Mouse (Mus musculus): ENCODE results near the gene Setd4. TPM values are rescaled to one million over a fixed set of nuclear protein-coding genes. Genes with fewer than 3 reads are reported as not detected.
"Not testable (repeated sequence)": the region's sequence is repeated elsewhere in the genome, so short reads cannot be mapped to it uniquely, and the experiment has no call there.

Gene Setd4
- total RNA-seq (2015; ENCODE audit: low replicate concordance), result not detected in 2 replicates
- 0.70 and 1.2 TPM in 2 replicates for total RNA-seq (2017; ENCODE audit: low replicate concordance)

DNA sequence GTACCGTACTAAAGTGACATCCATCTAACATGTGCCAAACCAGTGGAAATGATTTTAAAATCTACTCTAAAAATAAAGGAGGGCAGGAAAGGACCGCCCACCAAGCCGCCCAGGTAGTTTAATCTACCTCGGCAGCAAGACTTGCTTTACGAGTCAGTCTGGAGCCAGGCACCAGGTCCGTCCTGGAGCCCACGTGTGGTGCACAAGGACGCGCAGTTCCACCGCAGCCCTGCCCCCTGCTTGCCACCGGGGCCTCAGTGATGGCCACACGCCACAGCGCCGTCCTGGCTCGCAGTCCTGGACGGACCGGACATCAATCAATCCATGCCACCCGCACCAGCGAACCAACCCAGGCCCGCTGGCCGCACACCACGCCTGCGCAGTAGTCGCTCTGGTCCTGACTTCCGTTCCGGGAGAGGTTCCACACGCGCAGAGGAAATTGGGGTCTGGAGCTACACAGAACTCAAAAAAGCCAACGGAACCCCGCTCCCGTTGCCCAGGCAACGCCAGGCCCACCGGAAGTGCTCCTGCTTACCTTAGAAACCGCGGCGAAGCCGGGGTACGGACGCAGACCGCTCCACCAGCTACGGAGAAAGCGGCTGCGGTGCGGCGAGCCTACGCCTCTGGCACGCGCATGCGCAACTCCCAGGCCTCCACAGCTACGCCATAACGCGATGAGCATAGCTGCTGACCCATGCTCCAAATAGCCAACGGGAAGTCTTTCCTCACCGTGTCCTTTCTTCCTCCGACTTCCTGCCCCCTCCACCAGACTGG, at the start of gene Setd4:
Gene Setd4, minus strand, starts transcription at position 625 of the 774 bp plus-strand sequence.
- peak; percentile 84 for ATAC-seq (replicated peaks; ENCODE audit: low FRiP score, poor library complexity, severe bottlenecking)

DNA sequence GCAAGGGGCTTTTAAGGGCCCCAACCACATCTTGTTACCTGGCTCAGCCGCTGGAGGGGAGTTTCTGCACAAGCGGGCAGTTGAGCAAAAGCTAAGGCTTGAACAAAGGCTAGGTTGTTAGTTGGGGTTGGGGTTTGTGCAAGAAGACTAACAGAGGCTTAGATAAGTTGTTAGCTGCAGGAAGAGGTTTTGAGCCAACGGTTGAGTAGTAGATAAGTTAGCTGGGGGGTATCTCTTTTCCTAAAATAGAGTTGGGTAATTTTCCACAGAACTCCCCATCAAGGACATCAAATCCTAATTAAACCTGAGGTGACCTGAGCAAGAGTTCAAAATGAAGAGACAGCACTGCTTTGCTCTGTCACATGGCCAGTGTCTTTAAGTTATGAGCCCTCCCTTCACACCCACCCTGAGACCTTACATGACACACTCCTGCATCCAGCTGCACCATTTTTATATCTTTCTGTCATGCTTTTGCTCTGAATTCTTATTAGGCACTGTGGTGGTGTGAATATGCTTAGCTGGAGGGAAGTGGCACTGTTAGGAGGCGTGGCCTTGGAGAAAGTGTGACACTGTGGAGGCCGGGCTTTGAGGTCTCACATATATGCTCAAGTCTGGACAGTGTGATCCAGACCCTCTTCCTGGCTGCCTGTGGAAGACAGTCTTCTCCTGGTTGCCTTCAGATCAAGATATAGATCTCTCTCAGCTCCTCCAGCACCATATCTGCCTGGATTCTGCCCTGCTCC, 44.7 kb upstream of the Setd4 start:
- no peak for ATAC-seq (replicated peaks; ENCODE audit: low FRiP score, poor library complexity, severe bottlenecking)

DNA sequence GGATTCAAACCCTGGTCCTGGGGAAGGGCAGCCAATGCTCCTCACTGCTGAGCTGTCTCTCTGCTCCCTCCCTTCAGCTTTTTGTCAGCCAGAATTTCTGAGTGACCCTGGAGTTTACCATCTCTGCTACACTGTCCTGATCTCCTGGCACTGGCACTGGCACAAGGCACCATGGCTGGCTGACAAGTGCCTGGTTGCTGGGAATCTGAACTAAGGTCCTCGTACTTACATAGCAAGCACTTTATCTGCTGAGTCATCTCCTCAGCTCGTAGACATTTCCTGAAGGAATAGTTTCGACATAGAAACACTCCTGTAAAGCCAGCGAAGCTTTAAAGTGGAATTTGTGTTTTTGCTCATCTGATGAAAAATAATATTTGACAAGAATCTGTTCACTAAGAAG, 40.1 kb upstream of the Setd4 start:
- no peak for ATAC-seq (replicated peaks; ENCODE audit: low FRiP score, poor library complexity, severe bottlenecking)

DNA sequence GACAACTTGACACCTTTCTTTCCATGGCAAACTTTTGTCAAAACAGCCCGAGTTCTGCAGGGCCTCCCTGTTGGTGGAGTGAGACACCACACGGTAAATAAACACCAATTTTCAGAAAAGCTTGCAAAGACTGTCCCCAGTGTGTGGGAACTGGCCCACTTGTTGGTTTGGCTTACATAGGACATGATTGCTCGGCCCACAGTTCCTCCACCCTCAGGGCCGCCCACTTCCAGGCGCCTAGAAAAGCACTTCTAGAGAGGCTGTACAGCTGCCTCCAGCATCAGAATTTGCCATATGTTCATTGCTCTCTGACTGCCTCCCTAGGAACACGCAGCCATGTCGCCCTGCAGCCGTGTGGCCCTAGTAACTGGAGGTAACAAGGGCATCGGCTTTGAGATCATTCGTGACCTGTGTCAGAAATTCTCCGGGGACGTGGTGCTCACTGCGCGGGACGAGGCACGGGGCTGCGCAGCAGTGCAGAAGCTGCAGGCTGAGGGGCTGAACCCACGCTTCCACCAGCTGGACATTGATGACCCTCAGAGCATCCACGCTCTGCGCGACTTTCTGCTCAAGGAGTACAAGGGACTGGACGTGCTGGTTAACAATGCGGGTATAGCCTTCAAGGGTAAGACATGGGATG, 24.0 kb upstream of the Setd4 start, which contains the start of gene Gm5678:
Gene Gm5678, plus strand, starts transcription at position 337 of the 640 bp plus-strand sequence.
- ATAC-seq (replicated peaks; ENCODE audit: low FRiP score, poor library complexity, severe bottlenecking), result no peak

DNA sequence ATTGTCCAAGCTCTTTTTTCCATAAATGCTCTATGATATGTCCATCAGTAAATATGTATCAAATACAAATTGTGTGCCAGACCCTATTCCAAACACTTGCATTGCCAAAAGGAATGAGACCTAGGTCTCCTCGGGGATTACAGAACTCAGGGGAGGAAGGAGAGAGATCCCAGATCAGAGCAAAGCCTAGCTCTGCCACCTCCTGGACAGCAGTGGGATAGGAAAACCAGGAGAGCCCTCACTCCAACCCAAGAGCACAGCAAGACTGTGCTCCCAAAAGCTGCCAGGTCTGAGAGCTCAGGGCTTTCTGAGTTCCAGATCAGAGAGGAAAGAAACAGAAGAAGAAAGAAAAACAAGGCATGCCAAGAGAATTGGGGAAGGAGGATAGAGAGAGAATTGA, 22.9 kb upstream of the Setd4 start:
- no peak for ATAC-seq (replicated peaks; ENCODE audit: low FRiP score, poor library complexity, severe bottlenecking)

DNA sequence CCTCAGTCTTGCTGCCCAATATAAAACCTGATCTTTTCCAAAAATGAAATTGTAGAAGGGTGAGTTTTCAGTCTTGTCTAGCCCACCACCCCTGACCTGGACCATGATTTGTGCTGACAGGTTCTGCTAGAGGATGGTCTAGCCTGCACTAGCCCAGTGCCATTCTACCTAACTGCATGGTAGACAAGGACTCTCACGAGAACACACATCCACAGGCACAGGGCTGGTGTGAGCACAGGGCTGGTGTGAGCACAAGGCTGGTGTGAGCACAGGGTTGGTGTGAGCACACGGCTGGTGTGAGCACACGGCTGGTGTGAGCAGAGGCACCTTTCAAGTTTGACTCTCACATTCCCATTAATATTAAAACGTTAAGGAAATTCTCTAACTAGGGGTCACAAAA, 20.8 kb upstream of the Setd4 start:
- no peak; the same call in 1 of the 2 replicates for ATAC-seq (replicated peaks; ENCODE audit: low FRiP score, poor library complexity, severe bottlenecking)

DNA sequence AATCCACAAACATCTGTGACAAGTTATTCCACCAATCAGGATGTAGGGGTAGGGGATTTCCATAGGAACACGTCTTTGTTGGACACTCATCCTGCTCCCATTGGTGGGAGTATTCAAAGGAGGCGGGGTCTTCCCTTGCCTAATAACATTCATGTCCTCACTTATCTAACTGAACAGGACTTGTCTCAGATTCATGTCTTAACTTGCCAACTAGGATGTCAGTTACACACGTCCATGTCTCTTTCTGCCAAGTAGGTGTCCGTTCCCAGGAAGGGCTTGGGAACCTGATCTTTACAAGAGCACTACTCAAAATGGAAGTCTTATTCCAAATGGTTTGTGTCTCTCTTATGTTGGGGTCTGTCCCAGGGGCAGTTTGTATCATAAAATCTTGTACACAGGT, 19.9 kb upstream of the Setd4 start:
- not testable (repeated sequence) for ATAC-seq (replicated peaks; ENCODE audit: low FRiP score, poor library complexity, severe bottlenecking)

DNA sequence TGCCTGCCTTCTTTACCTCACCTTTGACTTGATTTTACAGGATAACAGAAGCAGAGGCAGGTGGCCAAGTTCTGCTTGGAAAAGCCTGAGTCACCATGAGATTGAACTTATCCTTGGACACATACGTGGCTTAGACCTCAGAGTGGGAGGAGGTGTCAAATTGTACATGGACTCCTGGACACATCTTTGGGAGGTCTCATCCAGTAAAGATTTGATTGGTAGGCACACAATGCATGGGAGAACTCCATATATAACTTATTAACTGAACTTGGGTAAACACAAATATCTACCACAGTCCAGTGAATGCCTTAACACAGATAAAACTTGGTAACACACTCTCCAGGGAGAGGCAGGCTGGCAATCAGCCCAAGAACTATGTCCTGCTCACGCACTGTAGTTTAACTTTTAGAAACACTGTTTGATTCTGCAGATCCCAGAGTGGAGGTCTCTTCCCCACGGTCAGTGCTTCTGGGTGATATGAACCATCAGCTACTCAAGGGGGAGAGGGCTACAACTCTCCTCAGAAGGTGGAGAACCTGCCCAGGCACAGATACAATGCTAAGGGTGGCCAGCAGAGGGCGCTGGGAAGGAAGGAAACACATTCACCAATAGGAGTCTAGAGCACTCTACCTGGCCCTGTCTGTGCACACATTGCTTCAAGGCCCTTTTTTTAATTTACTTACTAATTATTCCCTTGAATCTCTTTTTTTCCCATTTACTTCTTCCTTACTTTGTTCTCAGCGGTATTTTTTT, 11.4 kb upstream of the Setd4 start:
- peak; percentile 98 for ATAC-seq (replicated peaks; ENCODE audit: low FRiP score, poor library complexity, severe bottlenecking)

DNA sequence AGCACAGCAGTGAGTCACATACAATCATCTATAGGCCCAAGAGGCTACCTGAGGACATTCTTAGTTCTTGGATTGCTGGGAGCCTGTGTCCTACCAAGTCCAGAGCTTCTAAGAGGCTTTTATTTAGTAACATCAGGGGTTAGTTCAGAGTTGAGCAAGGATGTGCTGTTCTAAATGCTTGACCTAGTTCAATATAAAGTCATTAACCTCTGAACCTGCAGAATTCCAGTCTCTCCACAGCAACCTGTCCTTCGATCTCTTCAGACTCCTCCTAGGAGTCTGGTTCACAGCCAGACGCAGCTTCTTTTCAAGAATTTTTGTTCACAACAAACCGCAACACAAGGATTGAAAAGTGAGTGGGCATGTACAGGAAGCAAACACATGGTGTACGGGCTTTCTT, 7.1 kb upstream of the Setd4 start:
- ATAC-seq (replicated peaks; ENCODE audit: low FRiP score, poor library complexity, severe bottlenecking), result no peak

DNA sequence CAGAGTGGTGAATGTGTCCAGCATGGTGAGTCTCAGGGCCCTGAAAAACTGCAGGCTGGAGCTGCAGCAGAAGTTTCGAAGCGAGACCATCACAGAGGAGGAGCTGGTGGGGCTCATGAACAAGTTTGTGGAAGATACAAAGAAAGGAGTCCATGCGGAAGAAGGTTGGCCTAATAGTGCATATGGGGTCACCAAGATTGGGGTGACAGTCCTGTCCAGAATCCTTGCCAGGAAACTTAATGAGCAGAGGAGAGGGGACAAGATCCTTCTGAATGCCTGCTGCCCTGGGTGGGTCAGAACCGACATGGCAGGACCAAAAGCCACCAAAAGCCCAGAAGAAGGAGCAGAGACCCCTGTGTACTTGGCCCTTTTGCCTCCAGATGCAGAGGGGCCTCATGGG, 5.9 kb upstream of the Setd4 start:
- no peak for ATAC-seq (replicated peaks; ENCODE audit: low FRiP score, poor library complexity, severe bottlenecking)

DNA sequence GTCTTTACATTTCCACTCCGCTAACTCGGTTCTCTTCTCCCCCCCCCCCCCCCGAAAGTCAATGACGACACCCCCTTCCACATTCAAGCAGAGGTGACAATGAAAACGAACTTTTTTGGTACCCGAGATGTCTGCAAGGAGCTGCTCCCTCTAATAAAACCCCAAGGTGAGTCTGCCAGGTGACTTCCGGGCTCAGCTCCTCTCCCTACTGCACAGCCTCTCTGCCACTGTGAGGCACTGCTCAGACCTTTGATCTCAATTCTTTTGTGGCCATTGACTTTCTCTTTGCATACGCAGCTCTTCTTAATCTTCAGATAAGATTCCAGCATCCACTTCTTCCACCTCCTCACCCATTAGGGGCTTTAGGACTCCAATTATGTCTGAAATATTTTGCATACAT, 4.9 kb upstream of the Setd4 start:
- no peak for ATAC-seq (replicated peaks; ENCODE audit: low FRiP score, poor library complexity, severe bottlenecking)

DNA sequence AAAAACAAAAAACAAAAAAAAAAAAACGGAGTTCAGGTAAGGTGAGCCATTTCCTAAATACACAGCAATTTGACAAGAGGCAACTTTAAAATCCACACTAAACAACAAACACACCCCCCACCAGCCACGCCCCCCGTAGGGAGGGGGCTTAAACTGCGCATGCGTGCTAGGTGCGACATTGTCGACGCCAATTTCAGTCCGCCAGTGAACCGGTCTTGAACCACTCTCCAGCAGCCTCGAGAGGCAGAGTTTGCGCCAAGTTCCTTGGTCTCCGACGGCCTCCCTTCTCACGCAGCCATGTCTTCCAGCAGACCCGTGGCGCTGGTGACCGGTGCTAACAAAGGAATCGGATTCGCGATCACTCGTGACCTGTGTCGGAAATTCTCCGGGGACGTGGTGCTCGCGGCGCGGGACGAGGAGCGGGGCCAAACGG, 3.8 kb upstream of the Setd4 start:
- peak; percentile 71 for ATAC-seq (replicated peaks; ENCODE audit: low FRiP score, poor library complexity, severe bottlenecking)

DNA sequence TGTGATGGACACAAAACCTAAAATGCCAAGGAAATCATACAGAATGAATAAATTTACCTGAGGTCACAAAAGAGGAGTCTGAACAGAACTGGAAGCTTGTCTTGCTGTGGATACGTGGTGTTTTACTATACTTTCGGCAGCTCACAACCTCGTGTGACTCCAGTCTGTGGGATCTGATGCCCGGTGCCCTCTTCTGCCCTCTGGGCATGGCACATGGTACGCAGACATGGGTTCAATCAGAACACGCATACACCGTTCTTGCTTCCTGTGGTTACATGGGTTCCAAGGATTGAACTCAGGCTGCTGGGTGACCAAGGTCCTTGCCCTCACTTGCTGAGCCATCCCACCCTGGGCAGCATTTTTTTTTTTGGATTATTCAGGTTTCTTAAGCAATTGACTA, 2.3 kb upstream of the Setd4 start:
- no peak for ATAC-seq (replicated peaks; ENCODE audit: low FRiP score, poor library complexity, severe bottlenecking)

DNA sequence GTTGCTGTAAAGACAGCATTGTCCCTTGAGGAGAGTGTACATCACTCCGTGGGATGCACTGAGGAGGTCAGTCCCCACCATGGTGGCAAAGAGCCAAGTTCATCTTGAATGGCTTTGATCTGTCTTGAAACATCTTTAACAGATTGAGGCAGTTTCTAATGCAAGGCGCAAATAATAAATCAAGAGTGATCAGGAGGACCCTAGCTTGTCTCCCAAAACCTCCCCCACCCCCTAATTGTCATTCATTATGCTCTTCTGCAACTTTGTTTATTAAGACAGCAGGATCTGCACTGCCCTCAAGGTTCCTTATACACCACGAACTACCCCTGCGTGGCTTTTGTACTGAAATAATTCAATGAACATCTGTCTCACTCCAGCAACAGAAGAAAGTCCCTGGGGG, 1.7 kb upstream of the Setd4 start, which contains the start of gene Cbr1:
Gene Cbr1, plus strand, starts transcription at position 301 of the 400 bp plus-strand sequence.
- no peak for ATAC-seq (replicated peaks; ENCODE audit: low FRiP score, poor library complexity, severe bottlenecking)

DNA sequence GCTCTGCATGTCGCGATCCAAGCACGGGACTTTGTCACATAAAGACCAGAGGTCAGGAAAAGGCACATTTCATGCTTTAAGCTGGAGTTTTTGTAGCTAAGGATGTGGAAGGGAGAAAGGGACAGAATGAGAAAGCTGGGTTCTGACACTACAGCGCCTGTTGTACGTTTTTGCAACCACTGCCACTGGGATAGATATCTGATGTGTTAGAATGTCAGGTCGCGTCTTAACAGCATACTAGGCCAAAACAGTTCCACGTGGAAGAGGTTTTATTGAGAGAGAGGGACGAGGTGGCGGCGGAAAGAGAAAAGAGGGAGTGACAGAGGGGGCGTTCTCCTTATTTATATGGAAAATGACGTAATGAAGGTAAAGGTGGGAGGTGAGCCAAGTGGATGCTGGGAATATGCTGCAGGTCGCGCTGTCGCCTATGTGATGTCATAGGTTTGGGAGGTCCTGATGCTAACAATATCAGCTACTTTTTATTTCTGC, 662 bp upstream of the Setd4 start:
- no peak for ATAC-seq (replicated peaks; ENCODE audit: low FRiP score, poor library complexity, severe bottlenecking)

DNA sequence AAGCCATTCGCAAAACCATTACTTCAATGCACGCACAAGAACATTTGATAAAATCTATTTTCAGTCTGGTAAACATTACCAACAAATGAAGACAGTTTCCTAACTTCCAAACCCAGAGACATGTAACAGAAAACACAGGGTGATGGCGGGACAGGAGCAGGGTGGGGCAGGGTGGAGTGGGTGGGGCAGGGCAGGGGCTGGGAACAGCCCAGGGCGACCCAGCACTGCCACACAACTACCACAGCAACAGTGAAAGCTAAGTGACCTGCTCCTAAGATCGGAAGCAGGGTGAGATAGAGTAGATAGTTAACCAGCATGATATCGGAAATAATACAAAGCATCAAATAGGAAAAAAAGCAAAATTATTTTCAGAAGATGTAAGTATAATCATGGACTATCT, 4.4 kb downstream of the Setd4 start:
- peak; percentile 44; the same call in 1 of the 2 replicates for ATAC-seq (replicated peaks; ENCODE audit: low FRiP score, poor library complexity, severe bottlenecking)

DNA sequence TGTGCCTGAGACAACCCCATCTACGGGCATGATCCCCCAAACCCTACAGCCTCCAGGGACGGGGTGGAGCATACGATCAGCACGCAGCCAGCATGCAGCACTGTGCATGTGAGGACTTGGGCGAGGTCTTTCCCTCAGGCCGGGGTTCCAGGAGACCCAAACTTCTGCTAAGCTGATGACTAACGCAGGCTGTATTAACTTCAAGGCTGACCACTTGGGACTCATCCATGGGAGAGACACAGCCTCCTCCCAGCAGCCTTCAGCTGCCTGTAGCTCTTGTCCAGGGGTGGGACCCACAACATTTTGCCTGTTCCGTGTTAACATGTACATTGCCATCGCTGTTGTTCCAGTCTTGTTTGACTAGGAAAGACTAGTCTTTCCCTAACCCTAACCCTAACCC, 6.3 kb downstream of the Setd4 start:
- no peak for ATAC-seq (replicated peaks; ENCODE audit: low FRiP score, poor library complexity, severe bottlenecking)

DNA sequence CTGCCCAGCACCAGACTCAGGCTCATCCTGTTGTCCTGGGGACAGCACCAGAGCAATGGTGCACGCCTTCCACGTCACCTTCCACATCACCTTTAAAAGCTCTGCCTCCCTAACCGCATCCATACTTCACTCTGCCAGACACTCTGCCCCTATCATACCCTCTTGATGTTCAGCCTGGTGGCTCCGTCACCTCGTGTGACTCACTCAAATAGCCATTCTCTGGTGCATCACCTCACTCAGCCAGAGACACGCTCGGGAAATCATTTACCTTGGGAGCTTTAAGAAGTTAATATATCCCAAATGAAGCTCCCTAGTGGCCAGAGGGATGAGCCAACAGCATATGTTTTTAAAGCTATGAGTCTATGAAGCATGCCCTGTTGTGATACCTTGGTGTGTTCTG, 7.1 kb downstream of the Setd4 start:
- ATAC-seq (replicated peaks; ENCODE audit: low FRiP score, poor library complexity, severe bottlenecking), result no peak

DNA sequence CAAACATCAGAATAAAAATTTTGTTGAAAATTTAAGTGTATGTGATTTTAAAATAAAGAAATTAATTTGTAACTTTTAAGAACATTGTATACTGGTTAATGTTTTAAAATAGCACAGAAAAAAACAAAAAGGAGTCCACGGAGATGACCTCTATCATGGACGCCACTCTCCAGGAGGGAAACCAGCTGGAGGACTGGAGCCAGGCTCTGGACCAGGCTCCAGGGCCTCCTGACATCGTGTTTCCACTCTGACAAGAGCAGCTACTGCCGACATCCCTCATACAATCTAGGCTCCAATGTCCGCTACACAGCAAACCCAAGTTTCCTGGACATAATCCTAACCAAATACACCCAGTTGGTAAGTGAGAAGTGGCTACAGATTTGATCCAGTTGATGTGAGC, 8.1 kb downstream of the Setd4 start:
- no peak for ATAC-seq (replicated peaks; ENCODE audit: low FRiP score, poor library complexity, severe bottlenecking)

DNA sequence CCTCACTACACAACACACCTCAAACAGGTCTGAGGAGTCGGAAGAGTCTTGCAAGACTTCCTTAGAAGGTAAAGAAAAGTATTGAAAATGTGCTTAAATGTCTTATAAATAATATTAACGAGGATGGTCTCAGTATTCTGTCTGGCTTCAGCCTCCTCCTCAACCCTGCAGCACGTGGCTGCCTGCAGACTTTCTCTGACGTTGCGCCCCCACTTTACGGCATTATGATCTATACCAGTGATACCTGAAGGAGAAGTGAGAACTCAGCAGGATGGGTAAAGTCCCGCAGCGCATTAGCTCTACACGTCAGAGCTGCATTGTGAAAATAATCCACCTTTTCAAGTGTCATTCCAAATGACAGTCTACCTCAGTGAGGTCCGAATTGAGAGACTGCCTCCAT, 9.4 kb downstream of the Setd4 start:
- ATAC-seq (replicated peaks; ENCODE audit: low FRiP score, poor library complexity, severe bottlenecking), result no peak

All from erythroblast, adult 5-6 weeks (primary cell).